Mouse (Mus musculus) embryonic fibroblast, embryonic 13.5 days (primary cell): ENCODE measurements around the gene Lsamp.

Experiments
- CTCF ChIP-seq: IDR thresholded peaks from 2 replicates; pipeline ENCODE4 v1.5.1; 2011; ENCODE audit warnings: mild to moderate bottlenecking, control low read depth, low read length, moderate library complexity, borderline replicate concordance; ENCODE audit not compliant: insufficient read depth
- POLR2A ChIP-seq: IDR thresholded peaks from 2 replicates; pipeline ENCODE4 v1.6.1; 2011; ENCODE audit warnings: low read depth, mild to moderate bottlenecking, control low read depth, low read length, moderate library complexity

- TF ChIP-seq CTCF, result no peak
- TF ChIP-seq POLR2A, result no peak
Observed at GRCm38 (mm10) chr16:41747874-41748273, 1763.7 kb downstream of the Lsamp start.
